Mouse (Mus musculus) thymus, adult 2 months (tissue): Measurements from ENCODE around the gene Ehf.

Experiments
- CTCF ChIP-seq: fragments of 200-500 bp; IDR thresholded peaks from 2 replicates; pipeline ENCODE4 v1.5.1; 2012; ENCODE audit warnings: mild to moderate bottlenecking, control low read depth, low read length, moderate library complexity, borderline replicate concordance; ENCODE audit not compliant: control insufficient read depth, poor library complexity, insufficient read depth; ENCODE audit errors: extremely low read depth
- POLR2A ChIP-seq: fragments of 200-500 bp; IDR thresholded peaks from 2 replicates; pipeline ENCODE4 v1.6.1; 2012; ENCODE audit warnings: mild to moderate bottlenecking, low read length, control low read depth, moderate library complexity; ENCODE audit not compliant: control insufficient read depth, poor library complexity, insufficient read depth; ENCODE audit errors: extremely low read depth

DNA sequence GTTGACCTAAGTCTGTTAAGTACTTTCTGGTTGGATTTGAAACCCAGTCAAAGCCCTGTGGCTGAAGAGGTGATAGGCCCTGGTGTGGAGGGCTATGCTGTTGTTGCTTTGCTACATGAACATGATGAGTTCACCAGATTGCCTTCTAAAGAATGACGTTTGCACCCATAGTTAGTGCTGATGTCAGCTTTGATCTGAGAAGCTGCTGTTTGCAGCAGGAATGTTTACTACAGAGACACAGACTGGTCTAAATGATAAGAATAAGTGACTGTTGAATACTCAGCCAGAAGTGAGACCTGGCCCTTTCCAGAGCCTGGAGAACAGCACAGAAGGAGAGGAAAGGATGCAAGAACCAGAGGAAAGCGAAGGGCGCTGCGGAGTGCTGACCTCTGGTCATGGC lies 25.7 kb upstream of the Ehf start:
- no peak for TF ChIP-seq POLR2A
- no peak for TF ChIP-seq CTCF
